Mouse (Mus musculus): ENCODE data around the gene Zbtb6.

Gene Zbtb6

GRCm38 (mm10) chr2:37442611-37443591, at the start of gene Zbtb6, which contains the start of the genes Zbtb26 and Rabgap1:
Gene Zbtb6 (minus strand): TSS chr2:37443171.
Gene Zbtb26 (minus strand): TSS chr2:37443135.
Gene Rabgap1 (plus strand): TSS chr2:37443279.
- DNase-seq: peak; percentile 94

GRCm38 (mm10) chr2:37488956-37489355, 46.0 kb upstream of the Zbtb6 start:
- no peak for DNase-seq

- DNase-seq: no peak
These were observed 43.4 kb upstream of the Zbtb6 start for GRCm38 (mm10) chr2:37486408-37486807.

GRCm38 (mm10) chr2:37485370-37485769, 42.4 kb upstream of the Zbtb6 start:
- peak; percentile 29 for DNase-seq

GRCm38 (mm10) chr2:37484165-37484564, 41.2 kb upstream of the Zbtb6 start:
- DNase-seq: no peak

GRCm38 (mm10) chr2:37480039-37480438, 37.1 kb upstream of the Zbtb6 start:
- no peak for DNase-seq

- DNase-seq: no peak
These were observed 36.6 kb upstream of the Zbtb6 start for GRCm38 (mm10) chr2:37479559-37479958.

GRCm38 (mm10) chr2:37466266-37466665, 23.3 kb upstream of the Zbtb6 start:
- DNase-seq: no peak

- DNase-seq: no peak
These were observed 17.7 kb upstream of the Zbtb6 start for GRCm38 (mm10) chr2:37460707-37461106.

GRCm38 (mm10) chr2:37452376-37452760, 9.4 kb upstream of the Zbtb6 start:
- no peak for DNase-seq

GRCm38 (mm10) chr2:37451667-37452375, 8.8 kb upstream of the Zbtb6 start:
- DNase-seq: peak; percentile 90

- no peak for DNase-seq
These were observed 11.4 kb downstream of the Zbtb6 start for GRCm38 (mm10) chr2:37431609-37432008.

- DNase-seq: peak; percentile 78
These were observed 12.1 kb downstream of the Zbtb6 start for GRCm38 (mm10) chr2:37430593-37431464.

GRCm38 (mm10) chr2:37423671-37424070, 19.3 kb downstream of the Zbtb6 start:
- no peak for DNase-seq

- DNase-seq: peak; percentile 93
These were observed 20.4 kb downstream of the Zbtb6 start, which contains the start of gene Rc3h2 for GRCm38 (mm10) chr2:37422306-37423304. Gene Rc3h2 (minus strand): TSS chr2:37422903.

- DNase-seq: no peak
These were observed 21.1 kb downstream of the Zbtb6 start for GRCm38 (mm10) chr2:37421903-37422302.

GRCm38 (mm10) chr2:37395539-37395938, 47.4 kb downstream of the Zbtb6 start:
- DNase-seq: no peak

GRCm38 (mm10) chr2:37382921-37383320, 60.0 kb downstream of the Zbtb6 start:
- no peak for DNase-seq

GRCm38 (mm10) chr2:37380189-37380588, 62.8 kb downstream of the Zbtb6 start:
- DNase-seq: peak; percentile 49

GRCm38 (mm10) chr2:37376018-37376417, 67.0 kb downstream of the Zbtb6 start:
- DNase-seq: no peak
